Mouse (Mus musculus) urinary bladder, adult 18-20 months (tissue): ENCODE data around the gene Olfr187.
"Not testable (repeated sequence)": the region's sequence is repeated elsewhere in the genome, so short reads cannot be mapped to it uniquely, and the experiment has no call there.

ENCODE experiments used
- DNase-seq, 2 experiments: peaks; one replicate each; pipeline ENCODE4 v3.0.0; 2022; ENCODE audit warnings: low spot score in 2 of 2, mixed read lengths in 2 of 2

Gene Olfr187

DNA sequence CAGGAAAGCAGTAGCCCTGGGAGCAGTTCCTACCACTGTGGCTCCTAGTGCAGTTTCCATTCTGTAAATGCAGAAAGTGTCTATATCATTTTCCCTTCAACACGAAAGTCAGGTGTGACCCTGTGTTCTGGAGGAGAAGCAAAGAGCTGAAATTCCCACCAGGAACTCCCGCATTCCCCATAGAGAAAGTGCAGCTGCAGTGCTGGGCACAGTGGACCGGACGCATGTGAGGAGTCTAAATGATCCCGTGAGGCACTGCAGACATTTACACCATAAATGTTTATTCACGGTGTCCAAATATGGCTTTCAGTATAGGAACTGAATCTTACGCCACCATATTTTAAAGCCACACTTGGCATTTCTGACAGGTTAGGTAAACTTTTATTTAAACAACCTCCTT, at the start of gene Olfr187:
Gene Olfr187 (minus strand): TSS at position 58 of the 400 bp plus-strand sequence.
- no peak for DNase-seq

DNA sequence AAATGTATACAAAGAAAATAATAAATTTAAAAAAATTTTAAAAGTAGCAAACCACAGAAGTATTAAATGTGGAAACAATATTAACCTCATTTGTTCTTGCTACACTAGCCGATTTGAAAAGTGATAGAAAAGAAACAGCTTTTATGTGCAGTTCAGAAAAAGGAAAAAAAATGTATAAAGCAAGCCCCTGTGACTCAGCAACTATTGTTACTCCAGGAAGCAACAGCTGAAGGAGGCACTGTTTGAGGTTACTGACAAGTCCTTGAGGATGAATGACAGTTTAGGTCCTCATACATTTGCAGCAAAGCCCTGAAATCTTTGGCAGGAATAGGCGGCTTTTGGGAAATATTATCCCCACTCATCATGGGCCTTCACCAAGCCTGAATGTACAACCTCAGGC, 41.5 kb upstream of the Olfr187 start:
- DNase-seq = not testable (repeated sequence)

DNA sequence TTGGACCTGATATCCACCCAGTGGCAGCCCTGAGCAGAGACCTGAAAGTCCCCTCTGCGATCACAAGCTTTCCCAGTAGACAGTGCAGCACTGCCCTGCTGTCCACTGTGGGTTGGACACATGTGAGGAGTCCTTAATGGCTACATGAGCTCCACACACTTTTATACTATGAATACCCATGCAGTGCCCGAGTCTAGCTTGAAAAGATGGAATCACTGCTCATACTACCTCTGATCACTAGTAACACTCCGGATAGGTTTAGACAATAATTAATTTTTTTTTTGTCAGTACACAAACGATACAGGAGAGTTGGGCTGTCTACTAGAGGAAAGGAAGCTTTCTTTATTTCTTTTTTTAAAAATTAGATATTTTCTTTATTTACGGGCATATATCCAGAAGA, 38.3 kb upstream of the Olfr187 start, which contains the start of gene Olfr190:
Gene Olfr190 (minus strand): TSS at position 101 of the 400 bp plus-strand sequence.
- no peak for DNase-seq

DNA sequence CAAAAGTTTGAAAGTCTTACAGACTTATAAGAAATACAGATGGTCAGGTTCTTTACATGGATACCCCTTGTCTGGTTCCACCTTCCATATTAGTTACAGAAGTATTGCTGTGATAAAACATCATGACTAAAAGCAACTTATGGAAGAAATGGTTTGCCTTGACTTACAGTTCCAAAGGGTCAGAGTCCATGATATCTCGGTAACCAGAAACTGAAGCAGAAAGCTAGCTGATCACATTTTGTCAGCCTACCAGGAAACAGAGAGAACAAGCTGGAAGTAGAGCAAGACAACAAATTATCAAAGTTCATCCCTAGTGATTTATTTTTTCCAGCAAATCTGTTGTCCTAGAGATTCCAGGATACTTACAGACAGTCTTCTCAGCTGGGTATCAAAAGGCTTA, 34.0 kb upstream of the Olfr187 start:
- no peak for DNase-seq

DNA sequence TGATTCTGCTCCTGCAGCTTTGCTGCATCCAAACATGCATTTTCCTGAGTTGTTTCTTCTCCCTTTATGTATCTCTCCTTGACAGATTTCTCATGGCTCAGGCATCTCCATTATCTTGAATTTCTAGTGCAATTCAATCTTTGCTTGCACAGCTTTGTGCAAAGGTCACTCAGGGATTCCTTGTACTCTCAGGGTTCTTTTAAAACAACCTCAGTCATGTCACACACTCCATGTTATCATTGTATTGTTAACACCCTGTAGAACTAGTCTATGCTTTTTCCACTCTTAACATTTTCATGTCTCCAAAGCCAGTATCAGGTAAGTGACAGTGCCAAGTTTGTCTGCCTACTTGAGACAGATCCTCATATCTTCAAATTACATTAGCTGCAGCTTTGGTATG, 32.2 kb upstream of the Olfr187 start:
- DNase-seq = no peak

DNA sequence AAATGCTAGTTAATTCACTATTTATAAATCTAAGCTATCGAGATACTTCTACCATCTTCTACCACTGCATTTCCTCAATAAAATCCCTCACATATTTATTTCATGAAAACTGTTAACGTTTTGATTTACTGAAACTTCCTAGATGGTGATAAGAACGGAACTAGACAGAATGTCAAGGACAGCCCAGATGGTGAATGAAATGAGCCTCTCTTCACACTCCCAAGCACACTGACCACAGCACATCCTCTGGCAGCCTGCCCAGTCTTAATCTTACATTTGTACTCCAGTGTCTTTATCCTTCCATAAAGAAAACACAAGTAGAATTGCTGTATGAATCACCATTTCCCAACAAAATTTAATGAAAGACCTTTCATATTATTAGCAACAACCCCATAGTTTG, 22.8 kb upstream of the Olfr187 start:
- not testable (repeated sequence) for DNase-seq

DNA sequence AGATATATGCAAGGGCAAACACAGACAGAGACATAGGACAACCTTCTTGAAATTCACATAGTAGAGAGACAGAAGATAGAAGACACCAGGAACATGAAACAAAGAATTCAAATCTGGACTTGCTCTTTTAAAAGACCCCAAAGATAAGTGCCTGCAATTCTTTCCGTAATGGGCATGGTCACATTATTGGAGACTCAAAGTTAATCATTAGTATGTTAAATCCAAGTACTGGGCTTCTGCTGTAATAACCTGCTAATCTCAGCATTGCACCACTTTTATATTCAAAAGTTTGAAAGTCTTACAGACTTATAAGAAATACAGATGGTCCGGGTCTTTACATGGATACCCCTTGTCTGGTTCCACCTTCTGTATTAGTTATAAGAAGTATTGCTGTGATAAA, 9.7 kb upstream of the Olfr187 start:
- DNase-seq = not testable (repeated sequence)

DNA sequence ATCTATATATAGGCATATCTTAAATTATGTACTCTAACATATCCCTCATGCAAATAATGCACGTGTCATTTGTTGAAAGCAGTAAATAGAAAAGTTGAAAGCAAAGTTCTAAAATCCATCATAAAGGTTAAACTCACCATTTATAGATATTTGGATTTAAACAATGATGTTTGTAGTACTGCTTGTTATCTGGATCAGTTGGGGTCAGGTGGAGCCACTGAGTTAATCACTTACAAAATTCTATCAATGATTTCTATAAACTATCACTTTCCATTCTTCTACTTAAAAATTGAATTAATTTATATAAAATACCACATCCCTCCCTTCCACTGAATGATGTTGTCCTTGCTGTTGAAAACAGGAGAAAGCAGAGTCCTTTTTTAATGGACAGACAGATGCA, 9.3 kb upstream of the Olfr187 start:
- DNase-seq = no peak

DNA sequence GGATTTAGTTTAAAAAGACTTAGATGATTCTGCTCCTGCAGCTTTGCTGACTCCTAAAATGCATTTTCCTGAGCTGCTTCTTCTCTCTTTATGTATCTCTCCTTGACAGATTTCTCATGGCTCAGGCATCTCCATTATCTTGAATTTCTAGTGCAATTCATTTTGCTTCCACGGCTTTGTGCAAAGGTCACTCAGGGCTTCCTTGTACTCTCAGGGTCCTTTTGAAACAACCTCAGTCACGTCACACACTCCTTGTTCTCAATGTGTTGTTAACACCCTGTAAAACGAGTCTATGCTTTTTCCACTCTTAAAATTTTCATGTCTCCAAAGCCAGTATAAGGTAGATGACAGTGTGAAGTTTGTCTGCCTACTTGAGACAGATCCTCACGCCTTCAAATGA, 8.0 kb upstream of the Olfr187 start:
- no peak for DNase-seq

DNA sequence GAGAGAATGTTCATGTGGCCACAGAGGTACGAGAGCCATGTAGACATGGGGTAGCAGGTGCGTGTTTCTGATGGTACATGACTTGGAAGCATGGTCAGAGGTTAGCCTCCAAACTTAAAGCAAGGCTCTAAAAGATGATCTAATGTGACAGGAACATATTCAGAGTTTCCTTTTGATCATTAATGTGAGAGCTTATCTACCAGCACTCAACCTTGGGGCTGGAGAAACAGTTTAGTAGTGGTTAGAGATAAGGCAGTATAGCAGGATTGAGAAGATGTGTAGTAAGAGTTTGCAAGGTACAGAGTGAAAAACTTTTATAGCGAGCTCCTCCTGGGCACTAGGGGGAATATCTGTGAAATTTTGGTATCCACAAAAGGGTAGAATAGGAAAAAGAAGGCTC, 6.3 kb upstream of the Olfr187 start:
- no peak for DNase-seq

DNA sequence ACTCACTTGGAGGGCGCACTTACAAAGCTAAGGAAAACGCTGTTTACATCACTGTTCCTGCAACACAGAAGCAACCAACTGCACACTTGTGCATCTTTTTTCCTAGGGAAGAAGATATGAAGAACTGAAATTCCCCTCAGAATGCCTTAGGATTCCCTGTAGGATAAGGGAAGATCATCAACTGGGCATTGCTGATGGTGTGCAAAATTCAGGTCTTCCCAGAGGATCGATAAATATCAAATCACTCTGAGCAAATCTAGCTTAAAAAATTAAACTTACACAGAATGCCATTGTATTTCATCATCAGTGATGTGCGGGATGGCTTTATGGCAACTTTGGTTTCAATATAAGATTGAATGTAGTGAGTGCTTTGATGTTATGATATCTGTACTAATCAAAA, 9.4 kb downstream of the Olfr187 start, which contains the start of gene Olfr186:
Gene Olfr186 (minus strand): TSS at position 101 of the 400 bp plus-strand sequence.
- no peak for DNase-seq

DNA sequence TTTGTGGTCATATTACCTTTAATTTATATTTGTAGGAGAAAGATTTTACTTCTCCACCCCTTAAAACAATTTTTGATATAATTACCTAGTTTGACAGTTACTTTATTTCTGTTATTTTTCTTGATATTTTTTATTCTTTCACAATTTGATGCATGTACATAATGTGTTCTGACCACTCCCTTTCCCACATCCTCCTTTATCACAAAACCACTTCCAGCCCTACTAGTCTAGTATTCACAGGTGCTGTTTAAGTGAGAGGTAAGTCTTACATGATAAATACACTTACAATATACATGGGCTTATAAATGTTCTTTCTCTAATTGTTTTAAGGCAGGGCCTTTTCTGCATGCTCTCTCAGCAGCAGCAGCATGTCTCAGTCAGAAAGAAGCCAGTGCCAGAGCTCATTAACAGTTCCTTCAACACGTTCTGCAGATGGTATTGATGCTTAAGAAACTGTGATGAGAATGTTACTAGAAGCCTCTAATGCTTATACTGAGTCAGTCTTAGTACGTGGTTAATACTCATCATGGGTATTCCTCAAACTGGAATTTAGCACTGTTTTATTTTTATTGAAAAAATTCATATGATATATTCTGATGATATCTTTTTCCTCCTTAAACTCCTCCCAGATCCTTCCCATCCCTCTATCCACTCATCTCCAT, 26.1 kb downstream of the Olfr187 start:
- no peak for DNase-seq

DNA sequence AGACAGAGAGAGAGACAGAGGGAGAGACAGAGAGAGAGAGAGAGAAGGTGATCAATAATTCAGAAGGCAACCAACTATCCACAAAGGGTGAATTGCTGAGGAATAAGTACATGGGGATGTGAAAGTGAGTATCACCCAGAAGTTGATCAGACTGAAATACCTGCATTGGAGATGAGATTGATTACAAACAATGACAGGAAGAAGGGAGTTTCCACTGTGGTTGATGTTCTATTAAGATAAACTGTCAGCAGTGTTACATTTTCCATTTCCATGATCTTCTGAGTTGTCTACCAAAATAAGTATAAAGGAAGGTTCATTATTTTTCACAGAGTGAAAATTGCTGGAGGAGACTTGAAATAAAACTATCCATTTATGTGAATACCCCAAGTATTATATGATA, 32.4 kb downstream of the Olfr187 start:
- no peak for DNase-seq

DNA sequence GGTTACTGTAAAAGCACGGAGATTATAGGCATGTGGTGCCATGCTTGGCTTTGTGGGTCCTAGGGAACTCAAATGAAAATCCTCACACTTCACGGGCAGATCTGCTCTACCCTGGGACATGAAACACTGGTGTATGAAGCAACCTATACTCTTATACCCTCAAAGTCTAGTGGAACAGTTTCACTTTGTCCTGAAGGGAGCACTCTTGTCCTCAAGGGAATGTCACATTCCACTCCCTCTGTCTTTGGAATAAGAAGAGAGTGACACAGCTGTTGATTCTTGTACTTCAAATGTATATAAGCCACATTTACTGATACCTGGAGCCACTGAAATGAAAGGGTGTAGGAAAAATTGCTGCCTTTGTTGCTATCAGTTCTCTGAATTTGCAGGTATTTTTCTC, 44.5 kb downstream of the Olfr187 start, which contains the start of gene Olfr183:
Gene Olfr183 (plus strand): TSS at position 301 of the 400 bp plus-strand sequence.
- DNase-seq = no peak
